Mouse (Mus musculus): ENCODE measurements at regions not wholly inside any gene's neighbourhood (a gene's known extent, or its start where the extent isn't known, plus 50 kb on each side); places are given as distances from the start of the nearest gene placed in this dataset.
"Not testable (repeated sequence)": the region's sequence is repeated elsewhere in the genome, so short reads cannot be mapped to it uniquely, and the experiment has no call there.

- no peak for DNase-seq (ENCODE audit: low read depth, low spot score)
Measured at GRCm38 (mm10) chr16:76958597-76959392, 54.7 kb upstream of the Usp25 start.

- no peak for DNase-seq (ENCODE audit: low read depth, low spot score)
Measured at GRCm38 (mm10) chr16:76957491-76957890, 56.0 kb upstream of the Usp25 start.

- no peak for DNase-seq (ENCODE audit: low read depth, low spot score)
Measured at GRCm38 (mm10) chr16:76957090-76957489, 56.4 kb upstream of the Usp25 start.

- no peak for DNase-seq (ENCODE audit: low read depth, low spot score)
Measured at GRCm38 (mm10) chr16:76950836-76951486, 62.5 kb upstream of the Usp25 start.

GRCm38 (mm10) chr16:76947011-76947410 is 66.5 kb upstream of the Usp25 start:
- no peak for DNase-seq (ENCODE audit: low read depth, low spot score)

GRCm38 (mm10) chr16:76938128-76938527 is 75.4 kb upstream of the Usp25 start:
- no peak for DNase-seq (ENCODE audit: low read depth, low spot score)

- DNase-seq (ENCODE audit: low read depth, low spot score) = no peak
Measured at GRCm38 (mm10) chr16:76927901-76928300, 85.6 kb upstream of the Usp25 start.

- DNase-seq (ENCODE audit: low read depth, low spot score) = not testable (repeated sequence)
Measured at GRCm38 (mm10) chr16:76920137-76920536, 93.4 kb upstream of the Usp25 start.

GRCm38 (mm10) chr16:76918598-76918997 is 94.9 kb upstream of the Usp25 start:
- no peak for DNase-seq (ENCODE audit: low read depth, low spot score)

GRCm38 (mm10) chr16:76914311-76914710 is 99.2 kb upstream of the Usp25 start:
- DNase-seq (ENCODE audit: low read depth, low spot score) = no peak

GRCm38 (mm10) chr16:76905205-76905996 is 108.1 kb upstream of the Usp25 start:
- no peak for DNase-seq (ENCODE audit: low read depth, low spot score)

GRCm38 (mm10) chr16:76899083-76899482 is 114.4 kb upstream of the Usp25 start:
- peak; percentile 16 for DNase-seq (ENCODE audit: low read depth, low spot score)

- no peak for DNase-seq (ENCODE audit: low read depth, low spot score)
Measured at GRCm38 (mm10) chr16:76896305-76896704, 117.2 kb upstream of the Usp25 start.

- no peak for DNase-seq (ENCODE audit: low read depth, low spot score)
Measured at GRCm38 (mm10) chr16:76895781-76896180, 117.7 kb upstream of the Usp25 start.

- DNase-seq (ENCODE audit: low read depth, low spot score) = no peak
Measured at GRCm38 (mm10) chr16:76878576-76878975, 134.9 kb upstream of the Usp25 start.

- no peak for DNase-seq (ENCODE audit: low read depth, low spot score)
Measured at GRCm38 (mm10) chr16:76875397-76876018, 138.0 kb upstream of the Usp25 start.

GRCm38 (mm10) chr16:76866465-76866802 is 147.1 kb upstream of the Usp25 start:
- DNase-seq (ENCODE audit: low read depth, low spot score) = no peak

- peak; percentile 36 for DNase-seq (ENCODE audit: low read depth, low spot score)
Measured at GRCm38 (mm10) chr16:76865731-76866464, 147.6 kb upstream of the Usp25 start.

- no peak for DNase-seq (ENCODE audit: low read depth, low spot score)
Measured at GRCm38 (mm10) chr16:76864392-76864791, 149.1 kb upstream of the Usp25 start.

- no peak for DNase-seq (ENCODE audit: low read depth, low spot score)
Measured at GRCm38 (mm10) chr16:76855797-76856196, 157.7 kb upstream of the Usp25 start.

GRCm38 (mm10) chr16:76851396-76851795 is 162.1 kb upstream of the Usp25 start:
- DNase-seq (ENCODE audit: low read depth, low spot score) = no peak

Measured in CD4-positive helper T cell, adult 2 months (primary cell).